Mouse (Mus musculus): ENCODE measurements around the gene Nmb. TPM values are rescaled to one million over a fixed set of nuclear protein-coding genes. Genes with fewer than 3 reads are reported as not detected.

The Nmb gene
- polyA plus RNA-seq, 1 experiment from 2014 or later = 6.1 TPM

- H3K4me1 ChIP-seq = no peaks in the 10 kb centered on the region
- peaks cover 93% of the 10 kb centered on the region for H3K36me3 ChIP-seq
- no peak for ATAC-seq (ENCODE audit: insufficient number of reproducible peaks, insufficient read depth, low FRiP score, low TSS enrichment)
- H3K4me2 ChIP-seq (replicated peaks) = no peak overlapping the region
- H3K27ac ChIP-seq = no peak overlapping the region
- no peak overlapping the region for H3K9ac ChIP-seq
- H3K27me3 ChIP-seq = 0 out of 2 replicates have a peak, but pooled peaks cover 9% of the 10 kb centered on the region
- 91% methylated on average over 5 of the region's 5 CpGs for WGBS
- no peaks in the 10 kb centered on the region for H3K9me3 ChIP-seq
- H3K4me3 ChIP-seq = no peak overlapping the region
These were observed 31.8 kb downstream of the Nmb start for GRCm38 (mm10) chr7:80873038-80873437.

- Histone ChIP-seq H3K27ac (no peak overlapping the region), H3K27me3 (no peaks in the 10 kb centered on the region), H3K4me2 (replicated peaks) (no peak overlapping the region), H3K9ac (no peak overlapping the region), H3K4me3 (no peak overlapping the region), H3K36me3 (peaks cover 88% of the 10 kb centered on the region), H3K4me1 (peaks cover under 1% of the 10 kb centered on the region; the same call in 1 of the 2 replicates), H3K9me3 (no peaks in the 10 kb centered on the region)
- WGBS = 88% methylated on average over 2 of the region's 2 CpGs
- ATAC-seq (ENCODE audit: insufficient number of reproducible peaks, insufficient read depth, low FRiP score, low TSS enrichment) = no peak
These were observed 36.2 kb downstream of the Nmb start for GRCm38 (mm10) chr7:80868686-80869085.

GRCm38 (mm10) chr7:80866514-80867147 lies 38.2 kb downstream of the Nmb start:
- Histone ChIP-seq H3K9me3 (no peaks in the 10 kb centered on the region), H3K27ac (no peak overlapping the region), H3K9ac (no peak overlapping the region), H3K4me1 (peaks cover 18% of the 10 kb centered on the region), H3K4me2 (replicated peaks) (no peak overlapping the region), H3K27me3 (no peaks in the 10 kb centered on the region), H3K4me3 (no peak overlapping the region), H3K36me3 (peaks cover 79% of the 10 kb centered on the region)
- WGBS = 84% methylated on average over 7 of the region's 7 CpGs
- no peak for ATAC-seq (ENCODE audit: insufficient number of reproducible peaks, insufficient read depth, low FRiP score, low TSS enrichment)

- 91% methylated on average over 7 of the region's 7 CpGs for WGBS
- H3K36me3 ChIP-seq = peaks cover 70% of the 10 kb centered on the region
These were observed 39.4 kb downstream of the Nmb start for GRCm38 (mm10) chr7:80865521-80865920.

GRCm38 (mm10) chr7:80864831-80865230 lies 40.0 kb downstream of the Nmb start:
- WGBS = 70% methylated on average over 8 of the region's 8 CpGs
- Histone ChIP-seq H3K4me3 (no peak overlapping the region), H3K9me3 (no peaks in the 10 kb centered on the region), H3K27me3 (no peaks in the 10 kb centered on the region), H3K4me1 (peaks cover 21% of the 10 kb centered on the region), H3K36me3 (peaks cover 63% of the 10 kb centered on the region), H3K9ac (no peak overlapping the region), H3K27ac (no peak overlapping the region), H3K4me2 (replicated peaks) (no peak overlapping the region)
- ATAC-seq (ENCODE audit: insufficient number of reproducible peaks, insufficient read depth, low FRiP score, low TSS enrichment) = no peak

More at GRCm38 (mm10) chr7:80865521-80865920, 39.4 kb downstream of the Nmb start:
- Histone ChIP-seq H3K4me2 (replicated peaks) (no peak overlapping the region), H3K4me3 (no peak overlapping the region), H3K4me1 (peaks cover 21% of the 10 kb centered on the region), H3K27me3 (no peaks in the 10 kb centered on the region), H3K9me3 (no peaks in the 10 kb centered on the region), H3K27ac (no peak overlapping the region), H3K9ac (no peak overlapping the region)
- no peak for ATAC-seq (ENCODE audit: insufficient number of reproducible peaks, insufficient read depth, low FRiP score, low TSS enrichment)

GRCm38 (mm10) chr7:80864151-80864550 lies 40.7 kb downstream of the Nmb start:
- peaks cover 21% of the 10 kb centered on the region for H3K4me1 ChIP-seq
- no peak overlapping the region for H3K27ac ChIP-seq
- H3K9me3 ChIP-seq = no peaks in the 10 kb centered on the region
- no peak overlapping the region for H3K9ac ChIP-seq
- no peaks in the 10 kb centered on the region for H3K27me3 ChIP-seq
- WGBS = 77% methylated on average over 1 of the region's 1 CpGs
- no peak overlapping the region for H3K4me3 ChIP-seq
- no peak overlapping the region for H3K4me2 ChIP-seq (replicated peaks)
- ATAC-seq (ENCODE audit: insufficient number of reproducible peaks, insufficient read depth, low FRiP score, low TSS enrichment) = no peak
- H3K36me3 ChIP-seq = peaks cover 56% of the 10 kb centered on the region

GRCm38 (mm10) chr7:80863520-80863919 lies 41.4 kb downstream of the Nmb start:
- peaks cover 51% of the 10 kb centered on the region for H3K36me3 ChIP-seq
- H3K4me2 ChIP-seq (replicated peaks) = no peak overlapping the region
- no peak overlapping the region for H3K4me3 ChIP-seq
- peaks cover 21% of the 10 kb centered on the region for H3K4me1 ChIP-seq
- no peak for ATAC-seq (ENCODE audit: insufficient number of reproducible peaks, insufficient read depth, low FRiP score, low TSS enrichment)
- H3K9ac ChIP-seq = 0 out of 2 replicates have a peak overlapping the region, but pooled peaks have one; percentile 8
- no peak overlapping the region for H3K27ac ChIP-seq
- H3K9me3 ChIP-seq = no peaks in the 10 kb centered on the region
- 84% methylated on average over 5 of the region's 5 CpGs for WGBS
- no peaks in the 10 kb centered on the region for H3K27me3 ChIP-seq

- no peak for ATAC-seq (ENCODE audit: insufficient number of reproducible peaks, insufficient read depth, low FRiP score, low TSS enrichment)
- Histone ChIP-seq H3K9ac (no peak overlapping the region), H3K4me1 (peaks cover 21% of the 10 kb centered on the region), H3K36me3 (peaks cover 40% of the 10 kb centered on the region), H3K4me2 (replicated peaks) (peak overlapping the region; percentile 75), H3K9me3 (no peaks in the 10 kb centered on the region), H3K4me3 (0 out of 2 replicates have a peak overlapping the region, but pooled peaks have one; percentile 10), H3K27ac (no peak overlapping the region), H3K27me3 (no peaks in the 10 kb centered on the region)
- 93% methylated on average over 2 of the region's 2 CpGs for WGBS
These were observed 42.4 kb downstream of the Nmb start for GRCm38 (mm10) chr7:80862475-80862874.

GRCm38 (mm10) chr7:80860729-80861274 lies 44.1 kb downstream of the Nmb start, which contains the start of gene Zscan2:
TSS of gene Zscan2 (plus strand) at chr7:80860920.
- peak within 1 kb of the TSS; percentile 84 for H3K4me3 ChIP-seq
- peak within 1 kb of the TSS; percentile 88 for H3K27ac ChIP-seq
- H3K27me3 ChIP-seq = no peaks in the 10 kb centered on the region
- peaks cover 27% of the 10 kb centered on the region for H3K36me3 ChIP-seq
- no peaks in the 10 kb centered on the region for H3K9me3 ChIP-seq
- under 1% methylated on average over 40 of the region's 40 CpGs for WGBS
- H3K9ac ChIP-seq = peak within 1 kb of the TSS; percentile 92
- peaks cover 21% of the 10 kb centered on the region for H3K4me1 ChIP-seq
- ATAC-seq (ENCODE audit: insufficient number of reproducible peaks, insufficient read depth, low FRiP score, low TSS enrichment) = peak; percentile 98
- peak within 1 kb of the TSS; percentile 81 for H3K4me2 ChIP-seq (replicated peaks)

- WGBS = under 1% methylated on average over 13 of the region's 13 CpGs
- 0 out of 2 replicates have a peak overlapping the region, but pooled peaks have one; percentile 88 for H3K27ac ChIP-seq
These were observed 44.6 kb downstream of the Nmb start for GRCm38 (mm10) chr7:80860227-80860626.

GRCm38 (mm10) chr7:80857181-80857580 lies 47.7 kb downstream of the Nmb start:
- ATAC-seq (ENCODE audit: insufficient number of reproducible peaks, insufficient read depth, low FRiP score, low TSS enrichment) = no peak
- no peak overlapping the region for H3K9ac ChIP-seq
- H3K27me3 ChIP-seq = no peaks in the 10 kb centered on the region
- H3K36me3 ChIP-seq = no peaks in the 10 kb centered on the region
- no peak overlapping the region for H3K4me2 ChIP-seq (replicated peaks)
- 0 out of 2 replicates have a peak, but pooled peaks cover 3% of the 10 kb centered on the region for H3K9me3 ChIP-seq
- no peak overlapping the region for H3K4me3 ChIP-seq
- H3K27ac ChIP-seq = no peak overlapping the region
- 26% methylated on average over 6 of the region's 6 CpGs for WGBS
- H3K4me1 ChIP-seq = peaks cover 8% of the 10 kb centered on the region; the same call in 1 of the 2 replicates

More at GRCm38 (mm10) chr7:80860227-80860626, 44.6 kb downstream of the Nmb start:
- peak overlapping the region; percentile 49 for H3K9ac ChIP-seq
- peak; percentile 66; the same call in 1 of the 2 replicates for ATAC-seq (ENCODE audit: insufficient number of reproducible peaks, insufficient read depth, low FRiP score, low TSS enrichment)
- peak overlapping the region; percentile 81 for H3K4me2 ChIP-seq (replicated peaks)
- peaks cover 21% of the 10 kb centered on the region for H3K36me3 ChIP-seq
- H3K27me3 ChIP-seq = no peaks in the 10 kb centered on the region
- H3K4me3 ChIP-seq = peak overlapping the region; percentile 84
- H3K4me1 ChIP-seq = peaks cover 21% of the 10 kb centered on the region
- no peaks in the 10 kb centered on the region for H3K9me3 ChIP-seq

- H3K4me3 ChIP-seq = no peak overlapping the region
- no peaks in the 10 kb centered on the region for H3K27me3 ChIP-seq
- no peak for ATAC-seq (ENCODE audit: insufficient number of reproducible peaks, insufficient read depth, low FRiP score, low TSS enrichment)
These were observed 49.6 kb downstream of the Nmb start for GRCm38 (mm10) chr7:80855316-80855715.

More at GRCm38 (mm10) chr7:80855316-80855715, 49.6 kb downstream of the Nmb start:
- H3K4me1 ChIP-seq = no peaks in the 10 kb centered on the region
- H3K36me3 ChIP-seq = no peaks in the 10 kb centered on the region
- H3K9ac ChIP-seq = no peak overlapping the region
- 0 out of 2 replicates have a peak, but pooled peaks cover 3% of the 10 kb centered on the region for H3K9me3 ChIP-seq
- H3K27ac ChIP-seq = no peak overlapping the region
- no peak overlapping the region for H3K4me2 ChIP-seq (replicated peaks)

Data from embryonic facial prominence, embryonic 12.5 days (tissue).